Mouse (Mus musculus) gastrocnemius, adult 8-10 months (tissue): Measurements from ENCODE around the gene Zfhx3. TPM values are rescaled to one million over a fixed set of nuclear protein-coding genes. Genes with fewer than 3 reads are reported as not detected.
"Not testable (repeated sequence)": the region's sequence is repeated elsewhere in the genome, so short reads cannot be mapped to it uniquely, and the experiment has no call there.

Source experiments
- DNase-seq, 2 experiments: peaks; one replicate each; pipeline ENCODE4 v3.0.0; 2022; ENCODE audit warnings: low spot score in 2 of 2
- total RNA-seq, 4 experiments: library from RNA; stranded (reverse); gene quantifications; 2 replicates each; pipeline ENCODE4 v1.2.4; 2022

Gene Zfhx3
- 10 to 100 TPM; 20.0 to 21.5 (median 21.0) TPM for total RNA-seq

- DNase-seq: no peak
Measured at GRCm38 (mm10) chr8:107941922-107942694, at the start of gene Zfhx3. Gene Zfhx3, plus strand, starts transcription at chr8:107942644.

DNA sequence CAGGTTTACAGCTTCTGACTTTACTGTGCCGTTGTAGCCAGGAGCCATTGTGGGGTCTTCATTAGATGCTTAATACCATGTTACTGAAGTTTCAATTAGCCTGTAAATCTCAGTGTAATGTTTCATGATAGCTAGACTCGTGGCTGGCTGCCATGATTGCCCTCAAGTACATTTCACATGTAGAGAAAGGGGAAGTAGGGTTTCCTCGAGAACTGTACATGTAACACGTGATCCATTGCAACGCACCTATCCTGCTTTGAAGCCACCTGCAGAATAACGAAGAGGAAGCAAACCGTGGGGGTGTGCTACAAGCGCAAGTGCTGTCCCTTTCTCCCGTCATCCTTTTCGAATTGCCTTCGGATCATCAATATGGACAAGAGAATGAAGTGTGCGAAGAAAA, 23.5 kb upstream of the Zfhx3 start:
- no peak for DNase-seq

GRCm38 (mm10) chr8:107926149-107926548, 16.3 kb upstream of the Zfhx3 start:
- no peak for DNase-seq

GRCm38 (mm10) chr8:107936725-107937124, 5.7 kb upstream of the Zfhx3 start:
- no peak for DNase-seq

- DNase-seq: not testable (repeated sequence)
Measured at GRCm38 (mm10) chr8:107938231-107938630, 4.2 kb upstream of the Zfhx3 start.

- DNase-seq: no peak
Measured at GRCm38 (mm10) chr8:107940181-107940580, 2.3 kb upstream of the Zfhx3 start.

DNA sequence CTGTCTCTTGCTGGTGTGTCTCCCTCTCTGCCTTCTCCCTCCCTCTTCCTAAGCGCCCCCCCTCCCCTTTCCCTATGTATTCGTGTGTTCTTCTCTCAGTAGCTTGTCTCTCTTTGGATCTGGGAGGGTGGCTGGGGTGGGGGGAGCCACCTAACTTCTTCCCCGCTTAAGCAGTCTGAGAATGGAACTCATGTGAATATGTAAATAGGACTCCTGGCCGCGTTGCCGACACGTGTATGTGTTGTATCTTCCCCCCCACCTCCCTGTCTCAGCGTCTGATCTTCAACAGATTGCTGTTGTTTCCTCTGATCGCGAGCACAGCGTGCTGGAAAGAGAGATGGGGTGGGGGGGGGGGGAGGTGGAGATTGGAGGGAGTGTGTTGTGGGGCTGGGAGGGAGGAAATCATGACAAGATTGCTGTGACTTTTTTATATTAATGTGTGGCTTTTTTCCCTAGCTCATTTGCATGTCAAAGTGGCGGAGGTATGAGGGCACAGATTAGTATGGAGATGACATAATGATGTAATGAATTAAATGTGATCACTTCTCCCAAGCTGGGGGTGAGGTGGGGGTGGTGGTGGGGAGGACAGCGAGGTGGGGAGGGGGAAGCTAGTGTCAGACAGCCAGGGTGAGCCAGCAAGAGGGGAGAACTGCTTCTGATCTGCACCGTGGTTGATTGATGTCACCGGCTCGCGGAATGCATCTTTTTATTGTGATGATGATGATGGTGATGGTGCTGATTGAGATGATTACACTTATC, 487 bp downstream of the Zfhx3 start:
- no peak for DNase-seq

GRCm38 (mm10) chr8:107943550-107944348, 1.3 kb downstream of the Zfhx3 start:
- DNase-seq: no peak

GRCm38 (mm10) chr8:107944676-107945600, 2.5 kb downstream of the Zfhx3 start:
- DNase-seq: no peak

- DNase-seq: no peak
Measured at GRCm38 (mm10) chr8:107946888-107947287, 4.4 kb downstream of the Zfhx3 start.

DNA sequence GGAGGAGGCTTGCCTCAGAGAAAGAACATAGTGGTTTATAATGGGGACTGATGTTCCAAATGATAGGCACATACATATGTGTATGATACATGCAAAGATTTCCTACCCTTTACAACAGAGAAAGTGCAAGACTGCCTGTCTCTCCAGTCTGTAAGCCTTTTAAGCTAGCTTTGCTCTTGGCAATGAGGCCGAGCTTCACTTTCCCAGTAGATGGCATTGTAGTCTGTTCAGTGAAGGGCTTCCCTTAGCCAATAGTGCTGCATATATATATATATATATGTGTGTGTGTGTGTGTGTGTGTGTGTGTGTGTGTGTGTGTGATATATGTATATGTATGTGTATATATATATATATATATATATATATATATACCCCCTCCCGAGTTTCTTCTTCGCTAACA, 13.4 kb downstream of the Zfhx3 start:
- DNase-seq: no peak

GRCm38 (mm10) chr8:107957566-107957965, 15.1 kb downstream of the Zfhx3 start:
- no peak for DNase-seq

DNA sequence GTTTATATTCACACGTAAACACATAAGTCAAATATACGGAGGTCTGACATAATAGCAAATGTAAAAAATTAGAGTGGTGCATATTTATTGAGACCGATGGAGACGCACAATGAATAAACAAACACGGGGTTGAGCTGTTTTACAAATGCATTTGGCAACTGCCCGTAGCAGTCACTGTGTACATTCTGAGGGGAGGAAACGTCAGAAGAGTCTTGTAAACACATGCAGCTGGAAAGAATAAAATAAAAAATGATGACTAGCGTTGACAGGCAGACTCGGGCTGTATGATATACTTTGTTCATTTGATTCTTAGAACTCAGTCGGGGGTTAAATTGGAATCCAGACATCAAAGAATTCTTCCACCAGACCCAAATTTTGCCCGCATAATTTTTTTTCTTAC, 18.0 kb downstream of the Zfhx3 start:
- DNase-seq: no peak

GRCm38 (mm10) chr8:107960878-107961277, 18.4 kb downstream of the Zfhx3 start:
- no peak for DNase-seq

DNA sequence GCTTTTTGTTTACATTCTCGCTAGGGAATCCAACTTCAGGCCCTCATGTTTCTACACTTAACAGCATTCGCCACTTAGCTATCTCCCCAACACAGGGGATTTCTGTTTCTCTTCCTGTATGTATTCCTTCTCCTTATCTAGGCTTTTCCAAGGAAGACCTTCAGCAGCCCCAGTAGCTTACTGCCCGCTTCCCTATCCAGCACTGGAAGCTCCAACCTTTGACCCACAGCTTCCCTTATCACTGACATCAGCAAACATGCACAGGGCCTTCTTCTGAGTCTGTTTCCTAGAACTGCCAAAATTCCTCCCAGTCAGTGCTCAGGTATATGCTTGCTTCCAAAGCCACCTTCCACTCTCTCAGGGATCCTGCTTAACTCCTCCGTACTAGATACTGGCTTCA, 29.8 kb downstream of the Zfhx3 start:
- no peak for DNase-seq

- DNase-seq: no peak
Measured at GRCm38 (mm10) chr8:107974451-107974850, 32.0 kb downstream of the Zfhx3 start.

- DNase-seq: no peak
Measured at GRCm38 (mm10) chr8:107978247-107978646, 35.8 kb downstream of the Zfhx3 start.

- no peak for DNase-seq
Measured at GRCm38 (mm10) chr8:107980618-107981017, 38.2 kb downstream of the Zfhx3 start.

DNA sequence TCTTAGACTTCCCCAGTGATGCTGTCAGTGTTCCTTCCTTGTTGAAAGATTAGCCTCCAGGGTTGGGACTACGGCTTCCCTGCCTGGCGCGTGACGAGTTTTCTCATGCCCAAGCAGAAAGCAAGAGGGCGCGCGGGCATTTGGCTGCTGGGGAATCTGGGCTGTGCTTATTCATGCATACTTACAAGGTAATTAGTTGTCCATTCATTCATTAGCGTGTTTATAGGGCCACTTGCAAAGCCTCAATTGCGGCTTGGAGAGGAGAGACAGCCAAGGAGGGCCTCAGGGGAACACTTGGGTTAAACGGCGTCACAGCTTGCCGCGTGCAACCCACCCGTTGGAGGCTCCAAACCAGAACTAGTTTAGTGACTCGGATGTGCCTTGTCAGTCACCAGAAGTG, 44.2 kb downstream of the Zfhx3 start:
- no peak for DNase-seq

DNA sequence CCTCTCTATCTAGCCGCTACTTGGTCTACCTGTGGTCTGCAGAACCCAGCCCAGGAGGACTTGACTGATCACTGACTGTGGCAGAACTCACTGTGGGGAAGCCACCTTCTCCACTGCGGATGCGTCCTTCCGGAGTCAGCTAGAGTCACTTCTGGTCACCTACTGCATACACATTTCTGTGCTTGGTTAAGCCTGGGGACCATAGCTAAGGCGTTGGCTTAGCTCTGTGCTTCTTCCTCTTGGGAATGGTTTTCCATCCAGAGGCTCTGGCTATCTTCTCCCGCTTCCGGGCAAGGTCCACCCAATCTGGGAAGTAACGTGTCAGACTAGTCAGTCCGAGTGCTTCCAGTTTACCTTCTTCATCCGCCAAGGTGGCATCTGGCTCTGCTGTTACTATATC, 56.4 kb downstream of the Zfhx3 start:
- DNase-seq: no peak

DNA sequence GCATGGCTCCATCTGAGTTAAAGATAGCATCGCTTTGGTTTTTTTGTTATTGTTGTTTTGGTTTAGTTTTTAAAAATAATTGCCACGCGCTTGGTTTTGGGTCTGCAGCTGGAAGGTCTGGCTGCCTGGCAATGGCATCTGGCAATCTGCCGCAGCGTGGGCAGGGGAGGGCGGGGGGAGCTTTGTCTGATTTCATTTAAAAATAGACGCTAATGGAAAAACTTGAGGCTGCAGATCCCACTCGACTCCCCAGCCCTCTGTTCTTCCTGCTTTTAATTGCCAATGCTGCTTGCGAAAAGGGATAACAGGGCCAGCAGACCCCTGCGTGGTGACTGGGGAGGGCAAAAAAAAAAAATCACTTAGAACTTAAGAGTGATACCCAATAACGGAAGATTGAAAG, 69.1 kb downstream of the Zfhx3 start:
- DNase-seq: no peak
